ENCODE assay signal across 8 mouse cellular contexts in genomic region chr7:127674977-127675376, GRCm38 (mm10). TPM values are rescaled to one million over a fixed set of nuclear protein-coding genes. Genes with fewer than 3 reads are reported as not detected.
DNase-seq lines count a peak whose midpoint lies in the region; ATAC-seq and TF ChIP-seq lines count a peak whose summit lies in the region.

No protein-coding gene starts in this region.

- intact Hi-C loops in left cerebral cortex, adult 2 months (cut with DNase I): loop anchor here (1.0 kb wide), 2 partner anchors 33 to 70 kb away; partner anchors contain the start of gene Bcl7c

- peak; percentile 73 for DNase-seq in T-cell, adult 2 months (ENCODE audit: low spot score)
- DNase-seq in cerebellum, postnatal 36 days: peak; percentile 87 to 92
- peak; percentile 88 for DNase-seq in gastrocnemius, adult 18-20 months (ENCODE audit: low spot score)
- peak; percentile 60 for DNase-seq in hindlimb bud, embryonic 11.5 days (ENCODE audit: extremely low spot score, low read depth, low spot score)
- peak; percentile 76 to 85 for DNase-seq in left cerebral cortex, adult 2 months (ENCODE audit: extremely low spot score in 1 of 2, low spot score in 2 of 2)
- peak; percentile 80 for DNase-seq in right cerebral cortex, postnatal 25 days
- peak; percentile 67 to 81 for DNase-seq in urinary bladder, postnatal 36 days (ENCODE audit: low spot score in 2 of 2)

- ATAC-seq in megakaryocyte-erythroid progenitor cell, adult 5-6 weeks (replicated peaks; ENCODE audit: low FRiP score, low TSS enrichment, poor library complexity, severe bottlenecking): peak; percentile 83

- H3K4me3 ChIP-seq in left cerebral cortex, adult 2 months: no peak overlapping the region

- peak; percentile 92 for TF ChIP-seq CTCF in left cerebral cortex, adult 2 months (IDR thresholded peaks at IDR 0.05)

- H3K27ac ChIP-seq in left cerebral cortex, adult 2 months: peak overlapping the region; percentile 29

RNA-seq across cellular contexts. Expression of gene Bcl7c, which starts 33.8 kb away (rescaled TPM):
- 10 to 100 TPM; 26.2 to 37.9 TPM for total RNA-seq in gastrocnemius, adult 18-20 months (2021)
- total RNA-seq in left cerebral cortex, adult 2 months (2021): 10 to 100 TPM; 32.7 to 39.9 TPM
- total RNA-seq in megakaryocyte-erythroid progenitor cell, adult 5-6 weeks (2014; fragmentation: Nextera tagmentation): 84.1 and 94.3 TPM in 2 replicates
- total RNA-seq in megakaryocyte-erythroid progenitor cell, adult 5-6 weeks (2017): 51.3 and 61.0 TPM in 2 replicates

RNA-seq across cellular contexts. Expression of gene Ctf1, which starts 37.6 kb away (rescaled TPM):
- 10 to 100 TPM; 17.3 to 17.5 TPM for total RNA-seq in gastrocnemius, adult 18-20 months (2021)
- total RNA-seq in left cerebral cortex, adult 2 months (2021): 1 to 10 TPM; 2.8 to 3.8 TPM
- total RNA-seq in megakaryocyte-erythroid progenitor cell, adult 5-6 weeks (2014; fragmentation: Nextera tagmentation): 4.2 and 5.5 TPM in 2 replicates
- 1.9 and 3.0 TPM in 2 replicates for total RNA-seq in megakaryocyte-erythroid progenitor cell, adult 5-6 weeks (2017)

RNA-seq across cellular contexts. Expression of gene Ctf2, which starts 57.0 kb away (rescaled TPM):
- total RNA-seq in gastrocnemius, adult 18-20 months (2021): not detected
- total RNA-seq in left cerebral cortex, adult 2 months (2021): not detected
- total RNA-seq in megakaryocyte-erythroid progenitor cell, adult 5-6 weeks (2014; fragmentation: Nextera tagmentation): not detected in 2 replicates
- not detected in 2 replicates for total RNA-seq in megakaryocyte-erythroid progenitor cell, adult 5-6 weeks (2017)

RNA-seq across cellular contexts. Expression of gene Zfp629, which starts 59.4 kb away (rescaled TPM):
- total RNA-seq in gastrocnemius, adult 18-20 months (2021): 1 to 10 TPM; 7.4 to 9.5 TPM
- 10 to 100 TPM; 24.5 to 26.2 TPM for total RNA-seq in left cerebral cortex, adult 2 months (2021)
- total RNA-seq in megakaryocyte-erythroid progenitor cell, adult 5-6 weeks (2014; fragmentation: Nextera tagmentation): 7.2 and 7.8 TPM in 2 replicates
- total RNA-seq in megakaryocyte-erythroid progenitor cell, adult 5-6 weeks (2017): 3.4 and 9.1 TPM in 2 replicates
